In genomic region chr12:75170970-75171369, GRCm38 (mm10) we compare ENCODE assay signal across 11 mouse cellular contexts. TPM values are rescaled to one million over a fixed set of nuclear protein-coding genes. Genes with fewer than 3 reads are reported as not detected.
DNase-seq lines count a peak whose midpoint lies in the region; ATAC-seq and TF ChIP-seq lines count a peak whose summit lies in the region.
"Had no signal": no experiment of that assay in that cellular context is flagged by ENCODE, and none has a peak within 500 bp of the region (broad histone marks: within the 10 kb centered on the region; RNA-seq: fewer than 3 reads in every experiment).

No protein-coding gene starts in this region.

- H3K36me3 ChIP-seq in MEL (ENCODE audit: control insufficient read depth in 1 of 2, insufficient read depth in 2 of 2, low read length in 2 of 2) = no peaks in the 10 kb centered on the region
- H3K36me3 ChIP-seq in forebrain, embryonic 15.5 days = no peaks in the 10 kb centered on the region
- H3K36me3 ChIP-seq: stomach, embryonic 15.5 days had no signal

- TF ChIP-seq POLR2A in MEL (IDR thresholded peaks at IDR 0.05; ENCODE audit: control insufficient read depth in 1 of 2, insufficient read depth in 1 of 2, low read depth in 1 of 2, low read length in 2 of 2, poor library complexity in 1 of 2) = no peak

- H3K4me1 ChIP-seq in MEL (ENCODE audit: control insufficient read depth in 1 of 2, insufficient read depth in 2 of 2, low read length in 2 of 2) = no peaks in the 10 kb centered on the region
- H3K4me1 ChIP-seq in forebrain, embryonic 15.5 days = peaks cover 3% of the 10 kb centered on the region

- H3K9ac ChIP-seq in MEL (ENCODE audit: control insufficient read depth, low read depth, low read length, poor library complexity, severe bottlenecking) = no peak overlapping the region
- H3K9ac ChIP-seq in forebrain, embryonic 15.5 days (replicated peaks) = no peak overlapping the region
- H3K9ac ChIP-seq: stomach, embryonic 15.5 days had no signal

- no peak for TF ChIP-seq EP300 in MEL (IDR thresholded peaks at IDR 0.05; ENCODE audit: low read depth in 1 of 2, low read length in 2 of 2)

- 29% methylated on average over 2 of the region's 2 CpGs for WGBS in forebrain, embryonic 15.5 days

- no peaks in the 10 kb centered on the region for H3K27me3 ChIP-seq in MEL (ENCODE audit: control insufficient read depth in 1 of 2, insufficient read depth in 2 of 2, low read length in 2 of 2)
- H3K27me3 ChIP-seq in forebrain, embryonic 15.5 days = no peaks in the 10 kb centered on the region

- no peak overlapping the region for H3K4me2 ChIP-seq in forebrain, embryonic 15.5 days (replicated peaks)
- H3K4me2 ChIP-seq: stomach, embryonic 15.5 days had no signal

- 0 out of 2 replicates have a peak, but pooled peaks have one; percentile 47 for ATAC-seq in frontal cortex, adult (ENCODE audit: low TSS enrichment)
- ATAC-seq in forebrain, embryonic 15.5 days (replicated peaks) = 0 out of 2 replicates have a peak, but pooled peaks have one; percentile 19
- no peak for ATAC-seq in activated CD4-positive, CD25-positive, alpha-beta regulatory T cell, adult 4 months

- DNase-seq in frontal cortex, postnatal 36 days (ENCODE audit: low spot score in 2 of 2) = no peak
- no peak for DNase-seq in left cerebral cortex, adult 2 months (ENCODE audit: extremely low spot score in 1 of 2, low spot score in 2 of 2)
- DNase-seq in left cerebral cortex, postnatal 10 days (ENCODE audit: extremely low spot score in 1 of 2, low spot score in 2 of 2) = no peak
- peak; percentile 2 for DNase-seq in MEL (ENCODE audit: low read depth, low spot score)
- no peak for DNase-seq in thymus, postnatal 10 days (ENCODE audit: low spot score in 2 of 2)

- intact Hi-C loops in left cerebral cortex, adult 2 months (cut with DNase I) = no loop called here
- intact Hi-C loops in left cerebral cortex, postnatal 10 days (cut with DNase I) = no loop called here

- TF ChIP-seq RAD21 in MEL (IDR thresholded peaks at IDR 0.05; ENCODE audit: low read depth, low read length) = peak; percentile 12

- H3K79me2 ChIP-seq in MEL (ENCODE audit: control insufficient read depth, insufficient read depth, low read length, poor library complexity) = no peaks in the 10 kb centered on the region

- TF ChIP-seq CTCF in left cerebral cortex, adult 2 months (IDR thresholded peaks at IDR 0.05) = peak; percentile 59
- peak in 2 of 3 experiments; percentile 10 to 23; a peak in 2 of 6 replicates for TF ChIP-seq CTCF in MEL (IDR thresholded peaks at IDR 0.05 in 2 of 3, conservative IDR thresholded peaks at IDR 0.05 in 1 of 3; ENCODE audit: control insufficient read depth in 1 of 3, insufficient read depth in 1 of 3, low read depth in 2 of 3, low read length in 3 of 3, poor library complexity in 1 of 3, severe bottlenecking in 1 of 3)

- no peak overlapping the region for H3K27ac ChIP-seq in left cerebral cortex, adult 2 months
- H3K27ac ChIP-seq in MEL (ENCODE audit: control insufficient read depth, low read depth, low read length) = no peak overlapping the region
- H3K27ac ChIP-seq in forebrain, embryonic 15.5 days (replicated peaks) = no peak overlapping the region
- H3K27ac ChIP-seq: macrophage; stomach, embryonic 15.5 days had no signal

- H3K9me3 ChIP-seq in MEL (replicated peaks; ENCODE audit: insufficient read depth, low read length) = no peaks in the 10 kb centered on the region
- H3K9me3 ChIP-seq in forebrain, embryonic 15.5 days = no peaks in the 10 kb centered on the region
- H3K9me3 ChIP-seq: stomach, embryonic 15.5 days had no signal

- H3K4me3 ChIP-seq in left cerebral cortex, adult 2 months = no peak overlapping the region
- H3K4me3 ChIP-seq in MEL (ENCODE audit: control insufficient read depth in 1 of 2, insufficient read depth in 1 of 2, low read depth in 2 of 2, low read length in 2 of 2) = no peak overlapping the region
- H3K4me3 ChIP-seq in forebrain, embryonic 15.5 days = no peak overlapping the region
- H3K4me3 ChIP-seq: stomach, embryonic 15.5 days had no signal

TF ChIP-seq in MEL, 35 proteins besides CTCF, POLR2A, EP300 and RAD21:
- peak; percentile 34; the same call in 1 of the 2 replicates for TF ChIP-seq SMC3 (IDR thresholded peaks at IDR 0.05; ENCODE audit: low read depth, low read length)
- no peak for TF ChIP-seq MXI1 (IDR thresholded peaks at IDR 0.05; ENCODE audit: low read depth, low read length)

RNA-seq across cellular contexts. Expression of gene Kcnh5, which starts 6.2 kb away (rescaled TPM):
- total RNA-seq in left cerebral cortex, adult 2 months (2021) = 10 to 100 TPM; 83.7 to 88.1 TPM
- total RNA-seq in left cerebral cortex, postnatal 10 days (2021) = 10 to 100 TPM; 63.0 to 73.0 TPM
- total RNA-seq in MEL (2012; rRNA removed) = not detected in 2 replicates
- polyA plus RNA-seq in MEL (2012; ENCODE audit: insufficient read depth in 1 of 2, insufficient read length in 2 of 2, low read depth in 1 of 2, low replicate concordance in 2 of 2, missing spikeins in 1 of 2) = not detected
- polyA plus RNA-seq in forebrain, embryonic 15.5 days (2015; fragmentation: Nextera tagmentation; extraction: Ambion mirVana) = 3.1 and 3.4 TPM in 2 replicates
- polyA plus RNA-seq in activated CD4-positive, CD25-positive, alpha-beta regulatory T cell, adult 4 months (2017; shearing (Covaris generic)) = not detected
- total RNA-seq: heart, postnatal 14 days had no signal
- polyA plus RNA-seq: macrophage had no signal

Comparison
In these comparisons a context has a peak if more than half of its experiments do, and no peak if none do; other contexts are left out.
1. RNA of gene Kcnh5, which starts 6.2 kb away (total RNA-seq): 83.7 to 88.1 TPM in left cerebral cortex, adult 2 months and 63.0 to 73.0 TPM in left cerebral cortex, postnatal 10 days; not detected in MEL; every median in the first group is over 10 times any median in the second.